Mouse (Mus musculus) spleen, postnatal 36 days (tissue): ENCODE data around the gene Gli3.

Experiments
- DNase-seq, 2 experiments: peaks; one replicate each; pipeline ENCODE4 v3.0.0; 2022; ENCODE audit warnings: low spot score in 2 of 2, mixed read lengths in 1 of 2

The Gli3 gene

GRCm38 (mm10) chr13:15550731-15551130 is 87.7 kb downstream of the Gli3 start:
- DNase-seq, result no peak

GRCm38 (mm10) chr13:15552009-15552408 is 89.0 kb downstream of the Gli3 start:
- no peak for DNase-seq

DNA sequence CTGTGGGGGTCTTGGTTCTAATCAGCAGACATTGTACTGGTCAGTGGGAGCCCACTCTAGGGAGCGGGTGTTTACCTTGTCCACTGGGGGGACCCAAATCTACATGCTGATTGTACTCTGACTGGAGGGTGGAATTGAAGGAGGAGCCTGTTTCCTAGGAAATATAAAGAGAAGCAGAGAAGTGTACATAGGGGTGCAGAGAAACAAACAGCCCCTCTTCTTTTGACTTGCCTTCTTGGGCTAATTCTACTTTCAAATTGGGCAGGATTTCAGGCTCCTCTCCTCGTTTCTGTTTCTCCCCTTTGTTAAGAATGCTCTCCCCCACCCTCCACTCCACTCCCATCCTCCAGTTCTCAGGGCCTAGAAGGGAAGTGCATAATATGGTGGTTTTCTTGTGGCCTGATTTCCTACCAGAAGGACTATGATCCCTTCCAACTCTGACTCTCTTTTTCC is 93.6 kb downstream of the Gli3 start:
- no peak for DNase-seq

DNA sequence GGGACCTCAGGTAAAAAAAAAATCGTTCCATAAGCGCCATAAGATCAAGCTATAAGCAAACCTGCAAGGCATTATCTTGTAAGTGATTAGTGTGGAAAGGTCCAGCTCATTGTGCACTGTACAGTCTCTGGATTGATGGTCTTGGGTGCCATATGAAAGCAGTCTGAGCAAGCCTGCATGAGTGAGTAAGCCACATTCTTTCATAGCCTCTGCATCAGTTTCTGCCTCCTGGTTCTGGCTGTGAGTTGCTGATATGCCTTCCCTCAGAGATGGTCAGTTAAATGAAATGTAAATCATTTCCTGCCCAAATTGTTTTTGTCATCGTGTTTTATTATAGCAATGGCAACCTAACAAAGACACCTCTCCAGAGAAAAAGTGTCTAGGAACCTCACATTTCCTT is 98.4 kb downstream of the Gli3 start:
- no peak for DNase-seq

GRCm38 (mm10) chr13:15570908-15571568 is 108.0 kb downstream of the Gli3 start:
- no peak for DNase-seq

DNA sequence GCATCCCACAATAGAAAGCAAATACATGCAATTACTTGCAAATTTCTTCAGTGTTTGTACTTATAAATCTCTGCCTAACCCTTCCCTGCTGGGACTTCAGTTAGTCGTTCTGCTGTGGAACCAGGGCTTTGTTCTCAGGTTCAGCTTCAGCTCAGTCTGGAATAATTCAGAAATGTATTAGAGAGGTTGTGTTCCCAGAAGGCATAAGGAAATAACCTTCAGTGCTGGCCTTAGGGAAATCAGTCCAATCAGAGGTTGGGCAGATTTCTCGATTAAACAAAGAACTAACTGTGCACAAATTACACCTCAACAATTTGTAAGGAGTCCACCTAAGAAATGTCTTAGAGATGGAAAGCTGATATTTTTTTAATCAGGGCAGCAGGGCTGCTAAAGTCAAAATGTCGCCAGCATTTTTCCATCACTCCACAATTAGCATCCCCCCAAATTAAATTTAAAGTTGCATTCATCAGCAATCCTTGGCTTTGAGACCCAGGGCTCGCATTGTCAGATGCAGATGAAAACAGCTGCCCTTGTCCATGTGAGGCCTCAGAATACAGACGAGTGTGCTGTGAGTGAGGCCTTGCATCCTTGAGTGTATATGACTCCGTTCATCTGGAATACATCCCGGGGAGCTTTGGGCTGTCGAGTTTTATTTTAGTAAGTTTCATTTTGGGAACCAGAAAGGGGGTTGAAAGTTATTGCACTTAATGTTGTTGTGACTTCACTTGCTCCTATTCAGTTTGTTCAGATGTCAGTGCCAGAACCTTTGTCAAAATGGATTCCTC is 114.3 kb downstream of the Gli3 start:
- DNase-seq, result no peak

DNA sequence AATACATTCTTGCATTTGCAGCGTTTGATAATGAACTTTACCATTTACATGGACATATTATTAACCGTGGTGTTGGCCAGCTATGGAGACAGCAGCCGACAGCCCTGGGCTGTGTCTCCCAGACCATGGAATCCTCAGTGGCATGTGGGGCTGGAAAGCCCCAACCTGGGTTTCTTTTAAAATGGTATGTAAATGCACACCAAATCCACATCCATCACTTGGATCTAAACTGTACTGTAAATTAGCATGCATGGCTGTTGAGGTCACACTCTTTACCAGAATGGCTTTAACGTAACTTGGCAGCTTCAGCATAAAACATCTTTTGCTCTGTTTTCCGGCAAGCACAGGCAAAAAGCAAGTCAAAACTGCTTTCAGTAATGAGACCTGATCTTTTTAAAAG is 117.4 kb downstream of the Gli3 start:
- DNase-seq, result no peak

DNA sequence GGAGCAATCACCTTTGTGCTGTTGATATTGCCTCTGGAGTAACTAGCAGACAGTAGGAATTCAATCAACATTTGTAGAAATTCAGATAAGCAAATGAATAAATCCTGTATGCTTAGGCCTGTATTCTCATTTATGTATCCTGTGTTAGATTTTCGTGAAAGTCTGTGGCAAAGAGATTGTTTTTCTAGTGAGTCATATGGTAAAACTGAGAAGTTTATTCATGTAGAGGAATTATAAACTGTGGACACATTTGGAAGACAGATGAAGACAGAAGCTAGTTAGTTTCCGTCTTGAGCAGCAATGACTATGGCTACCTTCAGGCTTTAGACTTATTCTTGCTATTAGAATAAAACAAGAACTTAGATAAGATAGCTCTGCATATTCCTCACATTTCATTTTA is 122.9 kb downstream of the Gli3 start:
- DNase-seq, result no peak

- DNase-seq, result no peak
These were observed 125.5 kb downstream of the Gli3 start for GRCm38 (mm10) chr13:15588278-15589272.

GRCm38 (mm10) chr13:15590326-15590933 is 127.4 kb downstream of the Gli3 start:
- DNase-seq, result no peak

GRCm38 (mm10) chr13:15596667-15597066 is 133.6 kb downstream of the Gli3 start:
- no peak for DNase-seq

DNA sequence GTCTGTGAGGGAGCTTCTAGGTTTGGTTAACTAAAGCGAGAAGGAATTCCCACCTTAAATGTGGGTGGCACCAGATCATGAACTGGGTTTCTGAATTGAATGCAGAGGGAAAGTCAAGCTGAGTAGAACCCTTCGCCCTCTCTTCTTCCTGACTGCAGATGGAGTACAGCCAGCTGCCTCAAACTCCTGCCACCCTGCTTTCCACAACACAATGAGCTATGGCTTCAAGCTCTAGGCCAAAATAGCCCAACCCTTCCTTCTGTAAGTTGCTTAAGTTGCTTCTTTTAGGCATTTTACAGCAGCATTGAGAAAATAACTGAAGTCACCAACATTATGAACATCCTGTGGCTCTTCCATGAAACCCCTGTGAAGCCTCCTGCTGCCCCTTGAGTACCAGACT is 136.7 kb downstream of the Gli3 start:
- DNase-seq, result no peak

DNA sequence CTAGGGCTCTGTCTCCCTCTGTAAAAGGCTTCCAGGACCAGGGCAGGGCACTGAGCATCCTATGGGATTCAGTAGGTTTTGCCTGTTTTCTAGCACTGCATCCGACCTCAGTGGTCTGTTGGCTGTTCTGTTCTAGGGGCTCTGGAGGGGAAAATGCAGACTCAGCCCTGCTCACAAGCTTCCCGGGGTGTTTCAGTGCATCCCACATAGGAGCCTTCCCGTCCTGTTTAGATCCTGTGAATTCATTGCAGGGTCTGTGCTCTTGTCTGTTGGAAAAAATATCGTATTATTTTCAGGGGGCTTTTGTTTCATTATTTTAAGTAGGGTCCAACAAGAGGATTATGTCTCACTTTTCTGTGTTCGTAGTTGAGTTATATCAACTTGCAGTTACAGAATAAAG is 139.1 kb downstream of the Gli3 start:
- DNase-seq, result no peak

DNA sequence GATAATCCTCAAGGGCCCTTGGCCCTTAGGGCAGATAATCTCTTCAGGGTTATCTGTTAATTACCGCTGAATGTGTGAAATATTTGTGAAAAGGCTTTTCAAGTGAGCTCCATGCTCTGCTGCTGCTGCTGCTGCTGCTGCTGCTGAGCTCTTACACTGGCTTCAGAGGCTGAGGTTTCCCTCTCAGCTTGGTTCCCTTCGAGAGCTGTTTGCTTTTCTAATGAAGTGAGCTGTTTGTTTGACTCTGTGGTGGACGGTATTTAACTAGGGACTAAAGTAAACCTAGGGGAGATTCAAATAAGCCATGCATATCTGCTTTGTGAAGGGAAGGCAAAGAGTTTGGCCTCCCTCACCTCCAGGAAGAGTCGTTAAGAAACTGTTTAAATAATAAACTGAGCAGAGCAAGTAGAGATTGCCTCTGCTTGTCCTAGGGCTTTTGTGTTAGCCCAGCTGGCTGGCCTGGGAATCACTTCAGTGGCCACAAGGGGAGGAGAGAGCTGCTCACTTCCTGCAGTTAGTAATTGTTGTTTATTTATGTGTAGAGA is 139.7 kb downstream of the Gli3 start:
- DNase-seq, result no peak

DNA sequence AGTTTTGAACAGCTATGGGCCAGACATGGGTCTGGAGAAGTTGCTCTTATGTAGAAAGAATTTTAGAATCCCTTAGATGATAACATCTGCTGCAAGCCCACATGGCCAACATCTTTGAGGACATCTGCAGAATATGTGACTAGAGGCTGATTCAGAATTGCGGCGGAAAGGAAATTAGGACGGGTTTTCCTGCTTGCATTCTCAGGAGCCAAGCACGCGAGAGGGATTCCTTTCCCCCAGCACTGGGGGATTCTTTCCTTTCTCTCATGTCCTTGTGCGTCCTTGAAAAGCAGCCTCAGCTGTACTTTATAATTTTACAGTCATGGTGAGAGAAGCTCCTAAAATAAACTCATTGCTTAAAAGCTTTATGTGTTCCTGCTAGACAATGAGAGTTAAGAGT is 141.0 kb downstream of the Gli3 start:
- no peak for DNase-seq

GRCm38 (mm10) chr13:15617423-15617822 is 154.4 kb downstream of the Gli3 start:
- no peak for DNase-seq

GRCm38 (mm10) chr13:15618051-15618692 is 155.1 kb downstream of the Gli3 start:
- DNase-seq, result no peak

DNA sequence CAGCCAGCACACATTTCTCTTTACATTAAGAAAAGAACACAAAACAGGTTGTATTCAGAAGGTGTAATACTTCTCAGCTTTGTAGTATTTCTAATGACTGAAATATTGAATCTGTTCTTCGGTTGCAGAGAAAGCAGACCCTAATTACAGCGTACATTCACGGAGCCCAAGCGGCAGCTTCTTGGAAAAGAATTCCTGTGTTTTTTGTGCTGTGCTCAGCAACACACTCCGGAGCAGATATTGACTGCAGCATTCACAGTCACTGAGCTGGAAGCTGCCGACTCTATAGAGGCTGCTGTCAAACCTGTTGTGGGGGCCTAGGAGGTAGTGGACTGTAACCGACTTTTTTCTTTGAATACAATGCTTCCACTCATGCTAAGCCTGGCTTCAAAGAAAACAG is 158.0 kb downstream of the Gli3 start:
- DNase-seq, result no peak

GRCm38 (mm10) chr13:15624490-15625353 is 161.7 kb downstream of the Gli3 start:
- no peak for DNase-seq

GRCm38 (mm10) chr13:15641548-15641947 is 178.5 kb downstream of the Gli3 start:
- no peak for DNase-seq
